Mouse (Mus musculus) MEL (cell line): Measurements from ENCODE around the gene Hs6st3. TPM values are rescaled to one million over a fixed set of nuclear protein-coding genes. Genes with fewer than 3 reads are reported as not detected.

Source experiments
- DNase-seq: peaks from one replicate; pipeline ENCODE4 v3.0.0; 2011; ENCODE audit warnings: low read depth, low spot score
- H3K27ac ChIP-seq: 2 replicates; pipeline ENCODE4 v1.5.1; 2012; ENCODE audit warnings: low read depth, mild to moderate bottlenecking, control low read depth, low read length, moderate library complexity; ENCODE audit not compliant: control insufficient read depth
- H3K27me3 ChIP-seq, 2 experiments: fragments of 150-350 bp in 1 of 2; sonication (generic) in 1 of 2; 2 replicates each; pipeline ENCODE4 v1.6.1; 2012; ENCODE audit warnings: low read length in 2 of 2, mild to moderate bottlenecking in 2 of 2, improper control_type of control experiment in 1 of 2, moderate library complexity in 1 of 2; ENCODE audit not compliant: insufficient read depth in 2 of 2, control insufficient read depth in 1 of 2
- H3K36me3 ChIP-seq, 2 experiments: 2 replicates each; pipeline ENCODE4 v1.6.1; 2012 to 2014; ENCODE audit warnings: low read length in 2 of 2, improper control_type of control experiment in 1 of 2, inconsistent platforms in 1 of 2, mild to moderate bottlenecking in 1 of 2; ENCODE audit not compliant: insufficient read depth in 2 of 2, control insufficient read depth in 1 of 2
- H3K4me1 ChIP-seq, 2 experiments: fragments of 150-350 bp in 1 of 2; sonication (generic) in 1 of 2; 2 replicates each; pipeline ENCODE4 v1.6.1; 2012; ENCODE audit warnings: low read length in 2 of 2, improper control_type of control experiment in 1 of 2, mild to moderate bottlenecking in 1 of 2; ENCODE audit not compliant: insufficient read depth in 2 of 2, control insufficient read depth in 1 of 2
- H3K4me3 ChIP-seq, 2 experiments: fragments of 150-350 bp in 1 of 2; sonication (generic) in 1 of 2; 2 replicates each; pipeline ENCODE4 v1.5.1; 2012; ENCODE audit warnings: low read depth in 2 of 2, low read length in 2 of 2, mild to moderate bottlenecking in 2 of 2, moderate library complexity in 2 of 2, control low read depth in 1 of 2, improper control_type of control experiment in 1 of 2; ENCODE audit not compliant: control insufficient read depth in 1 of 2, insufficient read depth in 1 of 2
- H3K79me2 ChIP-seq: 2 replicates; pipeline ENCODE4 v1.6.1; 2012; ENCODE audit warnings: mild to moderate bottlenecking, low read length, moderate library complexity; ENCODE audit not compliant: control insufficient read depth, poor library complexity, insufficient read depth
- H3K9ac ChIP-seq: 2 replicates; pipeline ENCODE4 v1.6.1; 2012; ENCODE audit warnings: low read depth, mild to moderate bottlenecking, control low read depth, low read length, moderate library complexity; ENCODE audit not compliant: control insufficient read depth, poor library complexity, severe bottlenecking
- H3K9me3 ChIP-seq: fragments of 150-350 bp; sonication (generic); replicated peaks from 2 replicates; pipeline ENCODE4 v1.6.1; 2012; ENCODE audit warnings: mild to moderate bottlenecking, low read length, improper control_type of control experiment, moderate library complexity; ENCODE audit not compliant: insufficient read depth
- BHLHE40 ChIP-seq: IDR thresholded peaks from 2 replicates; pipeline ENCODE4 v1.6.1; 2012; ENCODE audit warnings: low read depth, mild to moderate bottlenecking, inconsistent platforms, low read length, improper control_type of control experiment, borderline replicate concordance
- CHD1 ChIP-seq: IDR thresholded peaks from 2 replicates; pipeline ENCODE4 v1.6.1; 2012; ENCODE audit warnings: low read depth, mild to moderate bottlenecking, inconsistent platforms, low read length, improper control_type of control experiment
- CHD2 ChIP-seq: IDR thresholded peaks from 2 replicates; pipeline ENCODE4 v1.6.1; 2011; ENCODE audit warnings: low read length, improper control_type of control experiment
- ELF1 ChIP-seq: IDR thresholded peaks from 2 replicates; pipeline ENCODE4 v1.6.1; 2014; ENCODE audit warnings: low read depth, mild to moderate bottlenecking, inconsistent platforms, low read length, improper control_type of control experiment, moderate library complexity
- EP300 ChIP-seq, 2 experiments: IDR thresholded peaks; 2 replicates each; pipeline ENCODE4 v1.6.1; 2011; ENCODE audit warnings: improper control_type of control experiment in 2 of 2, low read length in 2 of 2, low read depth in 1 of 2, mild to moderate bottlenecking in 1 of 2
- GABPA ChIP-seq: IDR thresholded peaks from 2 replicates; pipeline ENCODE4 v1.6.1; 2012; ENCODE audit warnings: low read depth, mild to moderate bottlenecking, inconsistent platforms, low read length, improper control_type of control experiment, moderate library complexity
- HCFC1 ChIP-seq: IDR thresholded peaks from 2 replicates; pipeline ENCODE4 v1.6.1; 2012; ENCODE audit warnings: low read depth, mild to moderate bottlenecking, inconsistent platforms, low read length, improper control_type of control experiment, moderate library complexity
- JUND ChIP-seq: IDR thresholded peaks from 2 replicates; pipeline ENCODE4 v1.6.1; 2011; ENCODE audit warnings: low read depth, mild to moderate bottlenecking, improper control_type of control experiment, low read length
- KAT2A ChIP-seq: conservative IDR thresholded peaks from 2 replicates; pipeline ENCODE4 v1.6.1; 2012; ENCODE audit warnings: low read depth, low read length, improper control_type of control experiment, inconsistent platforms
- MAFK ChIP-seq: IDR thresholded peaks from 2 replicates; pipeline ENCODE4 v1.6.1; 2011; ENCODE audit warnings: low read depth, mild to moderate bottlenecking, low read length, improper control_type of control experiment, borderline replicate concordance
- MAZ ChIP-seq: IDR thresholded peaks from 2 replicates; pipeline ENCODE4 v1.6.1; 2012; ENCODE audit warnings: low read depth, mild to moderate bottlenecking, inconsistent platforms, low read length, improper control_type of control experiment
- MEF2A ChIP-seq: IDR thresholded peaks from 2 replicates; pipeline ENCODE4 v1.6.1; 2014; ENCODE audit warnings: low read depth, mild to moderate bottlenecking, inconsistent platforms, low read length, improper control_type of control experiment; ENCODE audit not compliant: poor library complexity, insufficient replicate concordance, severe bottlenecking; ENCODE audit errors: extremely low read depth
- POLR2A ChIP-seq, 2 experiments: IDR thresholded peaks; 2 replicates each; pipeline ENCODE4 v1.6.1; 2011 to 2012; ENCODE audit warnings: low read length in 2 of 2, mild to moderate bottlenecking in 2 of 2, control low read depth in 1 of 2, improper control_type of control experiment in 1 of 2, low read depth in 1 of 2, moderate library complexity in 1 of 2; ENCODE audit not compliant: control insufficient read depth in 1 of 2, insufficient read depth in 1 of 2, poor library complexity in 1 of 2
- POLR2AphosphoS2 ChIP-seq: IDR thresholded peaks from 2 replicates; pipeline ENCODE4 v1.6.1; 2011; ENCODE audit warnings: low read length, improper control_type of control experiment
- POLR2AphosphoS5 ChIP-seq: IDR thresholded peaks from 2 replicates; pipeline ENCODE4 v1.6.1; 2012; ENCODE audit warnings: low read depth, borderline replicate concordance, mild to moderate bottlenecking, inconsistent platforms, low read length, moderate library complexity, mixed read lengths
- TAL1 ChIP-seq: IDR thresholded peaks from 2 replicates; pipeline ENCODE4 v1.6.1; 2012; ENCODE audit warnings: mild to moderate bottlenecking, inconsistent platforms, low read length, moderate library complexity, mixed read lengths
- TBP ChIP-seq: IDR thresholded peaks from 2 replicates; pipeline ENCODE4 v1.8.0; 2011; ENCODE audit warnings: low read depth, low read length, improper control_type of control experiment
- USF1 ChIP-seq: IDR thresholded peaks from 2 replicates; pipeline ENCODE4 v1.6.1; 2014; ENCODE audit warnings: low read depth, mild to moderate bottlenecking, inconsistent platforms, low read length, improper control_type of control experiment, moderate library complexity
- USF2 ChIP-seq, 2 experiments: IDR thresholded peaks; 2 replicates each; pipeline ENCODE4 v1.6.1; 2011 to 2012; ENCODE audit warnings: improper control_type of control experiment in 2 of 2, low read length in 2 of 2, borderline replicate concordance in 1 of 2, inconsistent platforms in 1 of 2, low read depth in 1 of 2, mild to moderate bottlenecking in 1 of 2; ENCODE audit not compliant: insufficient read depth in 1 of 2
- ZC3H11A ChIP-seq: IDR thresholded peaks from 2 replicates; pipeline ENCODE4 v1.6.1; 2012; ENCODE audit warnings: low read depth, mild to moderate bottlenecking, inconsistent platforms, low read length, improper control_type of control experiment
- ZKSCAN1 ChIP-seq: IDR thresholded peaks from 2 replicates; pipeline ENCODE4 v1.6.1; 2012; ENCODE audit warnings: low read depth, mild to moderate bottlenecking, inconsistent platforms, low read length, improper control_type of control experiment, moderate library complexity
- ZNF384 ChIP-seq: IDR thresholded peaks from 2 replicates; pipeline ENCODE4 v1.6.1; 2012; ENCODE audit warnings: low read depth, mild to moderate bottlenecking, inconsistent platforms, low read length, improper control_type of control experiment
- polyA plus RNA-seq, 2 experiments: library from polyadenylated mRNA; stranded (reverse) in 1 of 2; unstranded in 1 of 2; fragments of >175 nt in 1 of 2; fragments of >200 nt in 1 of 2; gene quantifications; 2 replicates each; pipeline versions ENCODE4 v1.2.1 to v1.2.4; 2012; ENCODE audit warnings: low replicate concordance in 2 of 2, low read depth in 1 of 2; ENCODE audit not compliant: insufficient read length in 2 of 2, insufficient read depth in 1 of 2, missing spikeins in 1 of 2
- total RNA-seq: library from RNA; depleted of rRNA; stranded (reverse); fragments of 300-350 nt; gene quantifications from 2 replicates; pipeline ENCODE4 v1.2.3, GENCODE M21; 2012

Hs6st3 gene
- total and polyA plus RNA-seq, 3 experiments, result not detected

- no peaks in the 10 kb centered on the region for H3K36me3 ChIP-seq
- H3K4me1 ChIP-seq, result no peaks in the 10 kb centered on the region
- H3K79me2 ChIP-seq, result no peaks in the 10 kb centered on the region
- no peaks in the 10 kb centered on the region for H3K27me3 ChIP-seq
- TF ChIP-seq KAT2A (no peak), MAFK (no peak), ZNF384 (no peak), ZKSCAN1 (no peak), EP300 (IDR thresholded peaks at IDR 0.05; ENCODE audit: low read depth in 1 of 2, low read length in 2 of 2) (no peak), MAZ (no peak), POLR2AphosphoS5 (no peak), MEF2A (no peak), JUND (no peak), CHD1 (no peak), BHLHE40 (no peak), USF2 (IDR thresholded peaks at IDR 0.05; ENCODE audit: borderline replicate concordance in 1 of 2, insufficient read depth in 1 of 2, low read depth in 1 of 2, low read length in 2 of 2) (no peak), GABPA (no peak), POLR2A (IDR thresholded peaks at IDR 0.05; ENCODE audit: control insufficient read depth in 1 of 2, insufficient read depth in 1 of 2, low read depth in 1 of 2, low read length in 2 of 2, poor library complexity in 1 of 2) (no peak)
- H3K9ac ChIP-seq, result no peak overlapping the region
- DNase-seq, result no peak
- no peak overlapping the region for H3K27ac ChIP-seq
- H3K9me3 ChIP-seq, result no peaks in the 10 kb centered on the region
- no peak overlapping the region for H3K4me3 ChIP-seq
These were observed 593.4 kb downstream of the Hs6st3 start for GRCm38 (mm10) chr14:119731436-119732080.

GRCm38 (mm10) chr14:119732219-119732618, 594.1 kb downstream of the Hs6st3 start:
- H3K9me3 ChIP-seq, result no peaks in the 10 kb centered on the region
- no peaks in the 10 kb centered on the region for H3K79me2 ChIP-seq
- H3K36me3 ChIP-seq, result no peaks in the 10 kb centered on the region
- DNase-seq, result no peak
- H3K9ac ChIP-seq, result no peak overlapping the region
- TF ChIP-seq TBP (no peak), POLR2AphosphoS2 (no peak), HCFC1 (no peak), JUND (no peak), ZC3H11A (no peak), ZNF384 (no peak), BHLHE40 (no peak), USF1 (no peak), MEF2A (no peak), POLR2AphosphoS5 (no peak), ELF1 (no peak), MAZ (no peak), CHD2 (no peak), TAL1 (no peak)
- H3K4me1 ChIP-seq, result no peaks in the 10 kb centered on the region
- H3K27ac ChIP-seq, result no peak overlapping the region
- no peak overlapping the region for H3K4me3 ChIP-seq
- no peaks in the 10 kb centered on the region for H3K27me3 ChIP-seq
